Mouse (Mus musculus) neural tube, embryonic 11.5 days (tissue): ENCODE data around the gene March6. TPM values are rescaled to one million over a fixed set of nuclear protein-coding genes. Genes with fewer than 3 reads are reported as not detected.
A peak's percentile ranks its signal among the peaks of the same experiment; 100 is the strongest.

Source experiments
- ATAC-seq: fragments of 200-750 bp; cut with Nextera tagmentation; 2 replicates; pipeline ENCODE4 v1.8.0; 2017; ENCODE audit warnings: moderate number of reproducible peaks, mild to moderate bottlenecking, moderate TSS enrichment, moderate library complexity; ENCODE audit not compliant: insufficient read depth, low FRiP score, low TSS enrichment
- DNase-seq: peaks from one replicate; pipeline ENCODE4 v3.0.0-alpha.2; 2015; ENCODE audit warnings: low spot score
- H3K27ac ChIP-seq: fragments of 300-500 bp; sonication (generic); 2 replicates; pipeline ENCODE4 v1.5.1; 2014; ENCODE audit warnings: low read depth, mild to moderate bottlenecking, low read length
- H3K27me3 ChIP-seq: fragments of 300-500 bp; sonication (generic); 2 replicates; pipeline ENCODE4 v1.6.1; 2014; ENCODE audit warnings: mild to moderate bottlenecking, low read length, mixed read lengths; ENCODE audit not compliant: control insufficient read depth, insufficient read depth
- H3K36me3 ChIP-seq: fragments of 300-500 bp; sonication (generic); 2 replicates; pipeline ENCODE4 v1.6.1; 2014; ENCODE audit warnings: mild to moderate bottlenecking, low read length, moderate library complexity, mixed read lengths; ENCODE audit not compliant: control insufficient read depth, insufficient read depth
- H3K4me1 ChIP-seq: fragments of 300-500 bp; sonication (generic); 2 replicates; pipeline ENCODE4 v1.6.1; 2014; ENCODE audit warnings: low read length, mixed read lengths; ENCODE audit not compliant: control insufficient read depth, insufficient read depth
- H3K4me2 ChIP-seq: fragments of 300-500 bp; sonication (generic); 2 replicates; pipeline ENCODE4 v1.6.1; 2014; ENCODE audit warnings: low read depth, mild to moderate bottlenecking, moderate library complexity
- H3K4me3 ChIP-seq: fragments of 300-500 bp; sonication (generic); 2 replicates; pipeline ENCODE4 v1.5.1; 2014; ENCODE audit warnings: low read depth, low read length
- H3K9ac ChIP-seq: fragments of 300-500 bp; sonication (generic); 2 replicates; pipeline ENCODE4 v1.6.1; 2014; ENCODE audit warnings: mild to moderate bottlenecking, low read length
- H3K9me3 ChIP-seq: fragments of 300-500 bp; sonication (generic); 2 replicates; pipeline ENCODE4 v1.6.1; 2016; ENCODE audit warnings: low read length; ENCODE audit not compliant: control insufficient read depth
- WGBS: fragments of 180-500 bp; shearing (Covaris S2); extraction: QIAGEN DNeasy Blood & Tissue Kit; methylation state at CpG from one replicate; pipeline ENCODE4 v1.1.7; 2014; 5-methylcytosine and 5-hydroxymethylcytosine counted together
- polyA plus RNA-seq: library from polyadenylated mRNA; unstranded; fragments of >200 nt; fragmentation: Nextera tagmentation; extraction: Ambion mirVana; gene quantifications from 2 replicates; pipeline ENCODE4 v1.2.1, GENCODE M21; 2014

Gene March6
- polyA plus RNA-seq, 1 experiment from 2014 or later: 53.8 TPM

DNA sequence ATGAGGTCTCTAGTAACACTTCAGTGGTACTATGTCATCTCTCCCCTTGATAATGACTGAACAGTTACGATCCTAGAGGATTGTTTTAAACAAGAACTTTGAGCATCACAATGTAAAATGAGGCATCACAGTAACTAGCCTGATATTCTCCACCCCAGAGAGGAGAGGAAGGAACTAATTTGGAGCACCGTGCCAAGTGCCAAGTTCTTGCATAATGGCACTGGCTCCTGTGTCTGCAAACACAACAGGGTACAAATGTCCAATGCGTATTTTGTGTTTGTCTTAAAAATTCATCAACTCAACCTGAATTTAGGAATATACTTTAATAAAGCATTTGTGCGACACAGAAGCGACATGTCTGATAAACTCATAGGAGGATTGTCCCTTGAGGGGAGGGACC is 74.5 kb downstream of the March6 start:
- DNase-seq: no peak
- no peak for ATAC-seq
- Histone ChIP-seq H3K27ac (no peak overlapping the region), H3K9me3 (no peaks in the 10 kb centered on the region), H3K36me3 (peaks cover 16% of the 10 kb centered on the region), H3K4me1 (no peaks in the 10 kb centered on the region), H3K27me3 (no peaks in the 10 kb centered on the region), H3K9ac (no peak overlapping the region), H3K4me3 (no peak overlapping the region), H3K4me2 (no peak overlapping the region)
- 88% methylated on average over 5 of the region's 5 CpGs for WGBS

DNA sequence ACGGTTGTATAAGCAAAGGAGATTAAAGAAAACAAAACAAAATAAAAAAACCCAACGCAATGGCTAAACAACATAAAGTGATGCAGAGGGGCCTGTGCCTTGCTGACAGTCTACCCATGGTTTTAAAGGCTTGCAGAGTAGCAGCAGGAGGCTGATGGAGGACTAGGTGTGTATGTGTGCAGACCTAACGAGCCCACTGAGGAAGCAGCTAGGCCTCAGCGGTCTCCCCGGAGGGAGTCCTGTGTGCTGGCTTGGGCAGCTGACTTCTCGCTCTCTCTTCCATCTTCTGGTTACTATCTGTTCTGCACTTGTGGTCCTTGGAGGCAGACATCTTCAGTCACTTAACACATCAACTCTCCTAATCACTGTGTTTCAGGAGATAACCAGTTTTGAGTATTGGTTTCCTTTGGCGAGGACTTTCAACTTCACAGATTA is 76.0 kb downstream of the March6 start:
- ATAC-seq (no peak), DNase-seq (no peak)
- Histone ChIP-seq H3K9ac (no peak overlapping the region), H3K9me3 (no peaks in the 10 kb centered on the region), H3K4me2 (no peak overlapping the region), H3K27me3 (no peaks in the 10 kb centered on the region), H3K4me1 (no peaks in the 10 kb centered on the region), H3K36me3 (peaks cover 10% of the 10 kb centered on the region), H3K4me3 (no peak overlapping the region), H3K27ac (no peak overlapping the region)
- 80% methylated on average over 7 of the region's 7 CpGs for WGBS

DNA sequence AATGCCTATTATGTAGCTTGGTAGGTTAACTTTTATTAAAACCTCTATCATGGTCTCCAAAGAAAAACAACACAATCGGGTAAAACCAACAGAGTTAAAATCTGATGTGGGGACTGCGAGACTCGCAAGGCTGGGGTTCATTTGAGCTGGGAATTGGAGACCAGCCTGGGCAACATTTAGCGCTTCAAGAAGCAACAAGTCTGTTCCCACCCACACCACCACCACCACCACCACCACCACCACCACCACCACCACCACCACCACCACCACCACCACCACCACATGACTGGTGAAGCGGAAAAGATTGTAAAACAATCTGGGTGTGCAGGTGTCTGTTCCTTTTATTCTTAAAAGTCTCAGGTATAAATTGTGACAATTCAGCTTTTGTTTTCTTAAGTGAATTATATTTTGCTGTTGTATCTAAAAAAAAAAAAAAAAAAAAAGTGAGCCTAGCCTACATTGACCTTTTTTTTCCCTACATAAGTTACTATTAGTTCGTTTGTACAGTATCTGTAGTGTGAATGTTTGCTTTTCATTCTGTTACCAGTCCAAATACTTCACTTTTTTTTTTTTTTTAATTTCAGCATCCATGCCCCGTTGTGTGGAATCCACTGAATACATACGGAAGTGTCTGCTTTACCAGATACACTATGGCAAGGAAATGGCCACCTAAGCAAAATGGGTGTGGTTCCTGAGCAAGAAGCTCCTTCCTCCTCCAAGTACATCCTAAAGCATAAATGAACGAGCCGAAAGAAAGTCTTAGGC is 76.6 kb downstream of the March6 start:
- Histone ChIP-seq H3K4me2 (peak overlapping the region; percentile 67), H3K36me3 (peaks cover 6% of the 10 kb centered on the region; the same call in 1 of the 2 replicates), H3K9ac (no peak overlapping the region), H3K27ac (no peak overlapping the region), H3K4me3 (peak overlapping the region; percentile 59; the same call in 1 of the 2 replicates), H3K9me3 (no peaks in the 10 kb centered on the region), H3K4me1 (no peaks in the 10 kb centered on the region), H3K27me3 (no peaks in the 10 kb centered on the region)
- WGBS: 54% methylated on average over 10 of the region's 10 CpGs
- ATAC-seq: no peak; the same call in 1 of the 2 replicates
- no peak for DNase-seq

DNA sequence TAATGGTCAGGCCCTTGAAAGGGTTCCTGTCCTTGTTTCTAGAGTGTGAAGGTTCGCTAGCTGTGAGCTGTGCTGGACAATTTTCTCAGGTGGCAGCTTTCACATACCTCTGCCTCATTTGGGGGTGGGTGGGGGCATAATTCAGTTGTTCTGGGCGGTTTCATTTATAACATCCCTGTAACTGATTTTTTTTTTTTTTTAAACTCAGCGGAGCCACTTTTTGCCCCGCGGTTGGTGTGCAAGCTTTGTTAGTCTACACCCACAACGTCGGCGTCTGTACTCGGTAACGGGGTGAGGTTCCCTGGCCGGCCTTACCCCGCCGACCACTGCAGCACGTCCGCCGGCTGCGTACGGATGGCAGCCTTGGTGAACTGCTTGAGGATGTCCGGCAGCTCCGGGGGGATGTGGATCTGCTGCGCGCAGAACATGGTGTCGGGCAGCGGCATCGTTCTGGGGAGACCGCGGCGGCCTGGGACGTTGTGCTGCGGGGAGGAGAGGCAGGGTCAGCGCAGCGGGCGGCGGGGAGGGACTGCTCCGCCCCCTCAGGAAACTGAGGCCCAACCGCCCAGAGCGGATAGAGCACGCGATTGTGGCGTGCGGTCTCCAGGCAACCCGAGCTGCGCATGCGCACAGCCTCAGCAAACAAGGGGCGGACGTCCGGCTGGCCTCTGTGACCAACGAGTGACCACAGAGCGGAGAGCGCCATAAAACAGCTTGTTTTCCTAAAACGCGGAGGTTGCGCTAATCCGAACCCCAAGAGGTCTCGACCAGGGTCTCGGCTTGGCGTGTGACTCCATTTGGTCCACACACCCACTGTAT is 77.5 kb downstream of the March6 start, which contains the start of gene Ropn1l:
TSS of gene Ropn1l (minus strand) at position 640 of the 819 bp plus-strand sequence.
- Histone ChIP-seq H3K27ac (0 out of 2 replicates have a peak within 1 kb of the TSS, but pooled peaks have one; percentile 46), H3K4me3 (peak within 1 kb of the TSS; percentile 59), H3K27me3 (no peaks in the 10 kb centered on the region), H3K36me3 (no peaks in the 10 kb centered on the region), H3K9ac (peak within 1 kb of the TSS; percentile 70), H3K4me1 (no peaks in the 10 kb centered on the region), H3K4me2 (peak within 1 kb of the TSS; percentile 67), H3K9me3 (no peaks in the 10 kb centered on the region)
- WGBS: under 1% methylated on average over 57 of the region's 57 CpGs
- ATAC-seq (peak; percentile 94), DNase-seq (peak; percentile 94)

DNA sequence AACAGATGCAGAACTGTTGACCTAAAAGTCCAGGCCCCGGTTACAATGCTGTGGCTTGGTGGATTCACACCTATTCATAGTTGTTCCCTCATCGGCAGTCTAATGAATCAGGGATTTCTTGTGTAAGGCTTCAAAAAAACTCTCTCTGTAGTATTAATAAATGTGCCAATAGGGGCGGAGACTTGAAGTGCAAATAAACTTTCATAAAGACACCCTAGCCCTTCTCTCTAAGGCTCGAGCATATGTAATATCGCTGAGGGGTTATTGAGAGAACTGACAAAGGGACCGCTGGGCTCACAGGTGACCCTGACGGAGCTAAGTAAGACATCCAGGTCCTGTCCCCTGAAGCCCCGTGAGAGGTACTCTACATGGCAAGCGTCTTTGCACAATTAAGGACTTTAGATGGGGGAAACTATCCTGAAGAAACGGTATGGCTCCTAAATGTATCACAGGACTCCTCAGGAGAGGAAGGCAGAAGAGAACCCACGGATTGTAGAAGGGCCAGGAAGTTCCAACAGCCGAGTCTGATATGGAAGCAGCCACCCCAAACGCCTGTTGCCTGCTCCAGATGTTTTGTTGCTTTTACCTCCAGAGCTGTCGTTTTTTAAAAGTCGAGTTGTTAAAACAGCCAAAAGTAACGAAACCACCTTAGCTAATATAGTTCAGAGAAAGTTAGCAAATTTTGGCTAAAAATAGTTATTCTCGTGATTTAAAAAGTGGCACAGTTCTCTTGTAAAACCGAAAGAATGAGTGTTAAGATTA is 78.3 kb downstream of the March6 start:
- peak overlapping the region; percentile 59 for H3K4me3 ChIP-seq
- no peak overlapping the region for H3K9ac ChIP-seq
- no peaks in the 10 kb centered on the region for H3K4me1 ChIP-seq
- no peaks in the 10 kb centered on the region for H3K27me3 ChIP-seq
- no peaks in the 10 kb centered on the region for H3K36me3 ChIP-seq
- no peak overlapping the region for H3K27ac ChIP-seq
- no peak for DNase-seq
- WGBS: 59% methylated on average over 18 of the region's 18 CpGs
- H3K4me2 ChIP-seq: peak overlapping the region; percentile 67
- no peaks in the 10 kb centered on the region for H3K9me3 ChIP-seq
- ATAC-seq: no peak

DNA sequence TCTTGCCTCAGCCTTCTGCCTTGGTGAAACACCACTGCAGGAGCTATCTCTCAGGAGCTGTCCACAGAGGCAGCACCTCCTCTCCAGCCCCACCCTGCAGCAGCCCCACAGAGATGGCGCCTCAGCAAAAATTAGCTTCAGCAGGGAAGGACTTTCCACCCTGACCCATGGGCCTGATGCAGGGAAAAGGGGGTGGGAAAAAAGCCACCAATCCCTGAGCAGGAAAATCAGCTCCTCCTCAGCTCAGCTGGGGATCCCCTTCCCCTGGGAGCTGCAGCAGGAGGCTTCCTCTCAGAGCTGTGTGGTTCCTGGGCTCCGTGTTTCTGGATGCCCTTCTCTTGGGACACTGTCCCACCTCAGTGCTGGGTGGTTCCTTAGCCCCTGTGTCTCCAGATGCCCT is 81.1 kb downstream of the March6 start:
- DNase-seq (no peak), ATAC-seq (no peak)
- WGBS: 13% methylated on average over 2 of the region's 2 CpGs
- Histone ChIP-seq H3K4me3 (no peak overlapping the region), H3K36me3 (no peaks in the 10 kb centered on the region), H3K27ac (no peak overlapping the region), H3K9me3 (no peaks in the 10 kb centered on the region), H3K9ac (no peak overlapping the region), H3K27me3 (no peaks in the 10 kb centered on the region), H3K4me1 (no peaks in the 10 kb centered on the region), H3K4me2 (no peak overlapping the region)

DNA sequence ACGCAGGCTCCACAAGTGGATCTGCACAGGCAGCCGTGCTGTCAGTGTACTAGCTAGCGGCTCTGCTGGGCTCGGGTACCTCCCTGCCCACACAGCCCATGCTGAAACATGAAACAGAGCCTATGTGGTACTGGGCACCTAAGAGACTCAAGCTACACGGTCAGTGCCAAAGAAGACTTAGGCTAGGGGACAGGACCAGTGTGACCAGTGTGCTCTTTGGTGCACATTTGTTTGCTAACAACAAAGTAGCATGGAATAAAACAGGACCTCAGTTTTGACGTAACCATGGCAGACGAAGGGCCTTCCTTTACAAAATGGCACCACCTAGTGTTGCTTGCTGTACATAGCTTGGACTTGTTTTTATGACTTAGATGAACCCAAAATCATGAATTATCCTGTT is 83.7 kb downstream of the March6 start:
- Histone ChIP-seq H3K9ac (no peak overlapping the region), H3K36me3 (no peaks in the 10 kb centered on the region), H3K4me1 (no peaks in the 10 kb centered on the region), H3K4me3 (no peak overlapping the region), H3K9me3 (no peaks in the 10 kb centered on the region), H3K4me2 (no peak overlapping the region), H3K27me3 (no peaks in the 10 kb centered on the region), H3K27ac (no peak overlapping the region)
- ATAC-seq (no peak), DNase-seq (peak; percentile 48)
- 53% methylated on average over 7 of the region's 7 CpGs for WGBS

DNA sequence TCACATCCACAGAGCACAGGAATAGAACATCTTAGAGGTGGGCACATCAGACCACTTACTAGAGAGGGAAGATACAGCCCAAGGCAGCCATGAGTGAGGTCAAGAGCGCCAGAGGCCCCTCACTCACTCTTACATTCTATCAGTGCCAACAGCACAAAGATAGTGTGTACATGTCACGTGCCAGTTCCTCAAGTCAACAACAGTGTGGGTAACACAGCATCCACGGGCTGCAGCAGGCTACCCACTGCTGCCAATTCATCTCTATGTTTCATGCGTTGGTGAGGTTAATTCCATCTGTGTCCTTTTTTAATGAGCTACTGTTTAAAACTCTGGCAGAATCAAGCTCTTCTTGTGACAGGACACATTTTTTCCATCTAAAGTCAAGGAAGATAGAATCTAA is 88.2 kb downstream of the March6 start:
- H3K9me3 ChIP-seq: no peaks in the 10 kb centered on the region
- DNase-seq (no peak), ATAC-seq (no peak)
- no peak overlapping the region for H3K4me2 ChIP-seq
- H3K4me3 ChIP-seq: no peak overlapping the region
- no peaks in the 10 kb centered on the region for H3K36me3 ChIP-seq
- no peak overlapping the region for H3K9ac ChIP-seq
- no peaks in the 10 kb centered on the region for H3K4me1 ChIP-seq
- 92% methylated on average over 4 of the region's 4 CpGs for WGBS
- no peak overlapping the region for H3K27ac ChIP-seq
- H3K27me3 ChIP-seq: no peaks in the 10 kb centered on the region
